Mouse (Mus musculus) hematopoietic stem cell, adult 5-6 weeks (primary cell): Measurements from ENCODE around the gene Cnot11. TPM values are rescaled to one million over a fixed set of nuclear protein-coding genes. Genes with fewer than 3 reads are reported as not detected.

Experiments
- ATAC-seq, 2 experiments: fragments of 125-278 bp in 1 of 2; replicated peaks in 1 of 2; 2 replicates each; pipeline ENCODE4 v1.8.0; 2016 to 2017; ENCODE audit warnings: inconsistent platforms in 2 of 2, mild to moderate bottlenecking in 2 of 2, moderate number of reproducible peaks in 2 of 2, low read depth in 1 of 2, moderate TSS enrichment in 1 of 2; ENCODE audit not compliant: low FRiP score in 2 of 2, poor library complexity in 2 of 2, severe bottlenecking in 2 of 2, insufficient read depth in 1 of 2, low TSS enrichment in 1 of 2
- total RNA-seq: library from RNA; stranded (forward); fragments of 172-1452, 232-1000 nt; gene quantifications from 2 replicates; pipeline ENCODE4 v1.2.3, GENCODE M21; 2017

The Cnot11 gene
- 35.9 and 46.1 TPM in 2 replicates for total RNA-seq

GRCm38 (mm10) chr1:39534831-39535230 lies at the start of gene Cnot11:
Gene Cnot11, plus strand, starts transcription at chr1:39534992.
- no peak for ATAC-seq

DNA sequence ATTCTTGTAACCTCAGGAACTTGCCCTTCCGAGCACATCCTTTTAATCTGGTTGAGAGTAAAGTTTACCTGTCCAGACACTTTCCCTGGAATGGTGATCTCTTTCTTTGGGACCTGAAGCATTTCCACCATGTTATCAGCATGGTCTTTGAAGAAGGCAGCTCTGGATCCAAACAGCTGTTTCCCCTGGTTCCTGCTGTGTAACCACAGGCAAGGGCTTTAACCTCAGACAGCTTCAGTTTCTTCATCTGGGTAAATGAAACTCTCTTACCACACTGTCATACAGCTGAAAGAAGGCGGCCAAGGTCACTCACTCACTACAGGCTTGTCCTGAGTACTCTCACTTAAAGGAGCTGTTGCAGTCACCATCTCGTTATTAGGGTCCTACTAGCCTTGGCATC lies 47.4 kb upstream of the Cnot11 start:
- peak; percentile 84 to 87 for ATAC-seq

GRCm38 (mm10) chr1:39493165-39493564 lies 41.6 kb upstream of the Cnot11 start:
- ATAC-seq = 0 out of 4 replicates have a peak, but pooled peaks of 1 of the 2 experiments have one; percentile 29

GRCm38 (mm10) chr1:39493664-39494063 lies 41.1 kb upstream of the Cnot11 start:
- ATAC-seq = no peak; a peak in 1 of 4 replicates

- ATAC-seq = no peak
Observed at GRCm38 (mm10) chr1:39496995-39497394, 37.8 kb upstream of the Cnot11 start.

DNA sequence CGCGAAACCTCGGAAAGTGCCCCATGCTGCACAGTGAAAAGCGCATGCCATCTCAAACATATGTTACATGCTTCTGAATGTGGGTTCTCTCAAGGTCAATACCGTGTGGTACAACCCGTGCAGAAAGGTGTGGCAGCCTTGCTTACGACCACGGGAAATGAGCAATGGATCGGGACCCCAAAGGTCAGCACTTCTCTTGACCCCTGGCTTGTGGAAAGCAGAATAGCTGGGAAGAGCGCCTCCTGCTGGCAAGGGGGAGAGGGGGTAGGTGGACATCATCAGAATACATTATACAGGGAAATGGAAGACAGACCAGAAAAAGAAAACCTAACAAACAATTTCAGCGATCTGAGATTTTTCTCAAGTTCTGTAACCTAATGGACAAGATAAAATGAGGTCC lies 37.0 kb upstream of the Cnot11 start:
- no peak for ATAC-seq

DNA sequence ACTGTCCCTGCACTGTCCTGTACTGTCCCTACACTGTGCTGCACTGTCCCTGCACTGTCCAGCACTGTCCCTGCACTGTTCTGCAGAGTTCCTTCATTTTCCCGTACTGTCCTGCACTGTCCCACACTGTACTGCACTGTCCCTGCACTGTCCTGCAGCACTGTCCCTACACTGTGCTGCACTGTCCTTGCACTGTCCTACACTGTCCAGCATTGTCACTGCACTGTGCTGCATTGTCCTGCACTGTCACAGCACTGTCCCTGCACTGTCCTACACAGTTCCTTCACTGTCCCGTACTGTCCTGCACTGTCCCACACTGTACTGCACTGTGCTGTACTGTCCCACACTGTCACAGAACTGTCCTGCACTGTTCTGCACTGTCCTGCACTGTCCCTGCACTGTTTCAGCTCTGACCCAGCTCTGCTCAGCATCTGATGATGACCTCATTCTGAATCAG lies 35.3 kb upstream of the Cnot11 start:
- no peak; a peak in 1 of 4 replicates for ATAC-seq

- peak; percentile 74 to 90 for ATAC-seq
Observed at GRCm38 (mm10) chr1:39502817-39503633, 31.8 kb upstream of the Cnot11 start.

- peak; percentile 27 to 48; a peak in 1 of 4 replicates for ATAC-seq
Observed at GRCm38 (mm10) chr1:39504261-39504660, 30.5 kb upstream of the Cnot11 start.

DNA sequence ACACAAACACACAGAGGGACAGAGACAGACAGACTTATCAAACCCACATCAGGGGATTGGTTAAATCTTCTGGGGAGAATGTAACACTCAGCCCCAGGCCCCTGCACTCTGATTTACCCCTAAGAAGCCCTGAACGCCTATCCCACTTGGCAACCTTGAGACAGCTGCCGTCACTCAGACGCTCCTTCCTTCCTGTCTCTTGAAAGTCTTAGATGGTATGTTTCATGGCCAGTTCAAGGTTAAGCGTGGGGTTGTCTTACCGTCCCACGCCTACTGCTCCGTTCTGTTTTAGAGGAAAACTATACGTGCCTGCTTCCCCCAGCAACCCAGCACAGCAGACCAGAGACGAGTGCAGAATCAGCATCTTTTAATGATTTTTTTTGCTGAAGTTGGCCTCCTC lies 29.2 kb upstream of the Cnot11 start:
- ATAC-seq = no peak

GRCm38 (mm10) chr1:39511775-39512174 lies 23.0 kb upstream of the Cnot11 start:
- ATAC-seq = no peak

DNA sequence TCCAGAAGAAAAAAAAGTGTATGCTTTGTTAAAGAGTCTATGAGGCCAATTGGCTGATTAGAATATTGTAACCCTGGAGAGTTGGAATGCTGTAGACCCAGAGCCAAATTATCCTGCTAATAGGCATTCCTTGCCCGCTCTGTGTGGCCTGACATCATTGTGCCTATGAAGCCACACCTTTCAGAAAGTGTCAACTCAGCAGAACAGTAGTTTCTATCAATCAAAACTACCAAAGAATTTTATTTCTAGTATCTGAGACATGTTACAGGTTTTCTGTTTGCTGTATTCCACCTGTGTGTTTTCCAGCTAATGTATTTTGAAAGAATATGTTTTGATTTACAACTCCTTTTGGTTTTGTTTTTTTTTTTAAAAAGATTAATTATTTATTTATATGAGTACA lies 22.6 kb upstream of the Cnot11 start:
- ATAC-seq = no peak

- no peak for ATAC-seq
Observed at GRCm38 (mm10) chr1:39515303-39515991, 19.3 kb upstream of the Cnot11 start.

DNA sequence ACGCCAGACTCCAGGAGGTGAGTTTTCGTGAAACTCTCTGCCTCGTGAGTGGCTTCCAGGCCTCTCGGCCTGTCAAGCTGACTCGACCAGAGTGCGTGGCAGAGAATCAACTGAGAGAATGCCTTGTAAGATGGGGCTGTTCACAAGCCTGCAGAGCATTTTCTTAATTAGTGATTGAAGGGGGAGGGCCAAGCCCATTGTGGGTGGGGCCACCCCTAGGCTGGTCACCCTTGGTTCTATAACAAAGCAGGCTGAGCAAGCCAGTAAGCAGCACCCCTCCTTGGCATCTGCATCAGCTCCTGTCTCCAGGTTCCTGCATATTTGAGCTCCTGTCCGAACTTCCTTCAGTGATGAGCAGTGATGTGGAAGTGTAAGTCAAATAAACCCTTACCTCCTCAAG lies 13.5 kb upstream of the Cnot11 start:
- no peak for ATAC-seq

- peak; percentile 34 to 38; a peak in 1 of 4 replicates for ATAC-seq
Observed at GRCm38 (mm10) chr1:39522519-39522918, 12.3 kb upstream of the Cnot11 start.

GRCm38 (mm10) chr1:39525763-39526162 lies 9.0 kb upstream of the Cnot11 start:
- ATAC-seq = peak; percentile 91

DNA sequence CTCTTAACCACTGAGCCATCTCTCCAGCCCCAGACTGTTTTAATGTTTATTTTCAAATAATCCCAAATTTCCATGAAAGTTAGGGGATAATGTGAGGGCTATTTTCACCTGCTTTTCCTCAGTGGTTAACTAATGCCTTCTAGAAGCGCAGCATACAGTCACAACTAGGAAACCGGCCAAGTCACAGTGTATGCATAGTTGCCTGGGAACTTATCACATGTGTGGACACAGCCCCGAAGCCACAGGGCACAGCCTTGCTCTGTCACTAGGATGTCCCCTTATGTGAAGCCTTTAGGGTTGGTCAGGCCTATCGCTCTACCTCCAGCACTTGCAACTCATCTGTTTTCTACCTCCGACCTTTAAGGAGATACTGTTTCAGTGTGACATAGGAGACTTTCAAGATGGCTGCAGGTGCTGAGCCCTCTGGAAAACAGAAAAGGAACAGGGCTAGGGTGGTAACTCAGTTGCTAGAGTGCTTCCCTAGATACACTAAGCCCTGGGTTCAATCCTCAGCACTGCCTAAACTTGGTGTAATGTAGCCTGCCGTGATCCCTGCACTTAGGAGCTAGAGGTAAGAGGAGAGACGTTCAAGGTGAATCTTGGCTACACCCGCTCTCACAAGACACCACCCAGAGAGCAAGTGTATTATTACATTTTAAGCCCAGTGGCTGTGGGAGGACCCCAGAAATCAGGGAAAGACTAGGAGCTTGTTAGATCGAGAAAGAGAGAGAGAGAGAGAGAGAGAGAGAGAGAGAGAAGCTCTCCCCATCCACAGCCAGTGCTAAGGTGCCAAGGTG lies 8.2 kb upstream of the Cnot11 start:
- no peak for ATAC-seq

GRCm38 (mm10) chr1:39527432-39527831 lies 7.4 kb upstream of the Cnot11 start:
- peak; percentile 58 to 60; a peak in 3 of 4 replicates for ATAC-seq
